Mouse (Mus musculus): ENCODE measurements around the gene 1700020N01Rik. TPM values are rescaled to one million over a fixed set of nuclear protein-coding genes. Genes with fewer than 3 reads are reported as not detected.

1700020N01Rik gene
- total RNA-seq, 2 experiments from 2014 or later: not detected

DNA sequence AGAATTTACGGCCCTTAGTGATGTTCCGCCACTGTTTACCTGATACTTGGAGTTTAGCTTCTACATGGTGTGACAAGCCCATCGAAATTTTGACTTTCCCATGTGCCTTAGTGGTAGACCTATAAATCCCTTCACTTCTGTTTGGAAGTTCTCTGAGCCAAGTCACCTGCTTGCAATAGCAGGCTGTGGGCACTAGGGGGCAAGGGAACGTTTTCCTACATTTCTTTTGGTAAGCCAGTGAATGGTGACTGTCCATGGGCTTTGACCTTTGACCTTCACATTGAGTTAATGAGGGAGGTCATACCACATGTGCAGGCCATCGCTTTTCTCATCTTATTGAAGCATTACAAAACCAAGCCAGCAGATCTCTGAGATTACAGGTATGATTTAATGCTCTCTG lies 8.0 kb downstream of the 1700020N01Rik start:
- peak; percentile 49 for DNase-seq
- intact Hi-C loops (cut with DNase I): loop anchor here (10.0 kb wide), 1 partner anchor 394 kb away; no protein-coding TSS in a partner anchor

DNA sequence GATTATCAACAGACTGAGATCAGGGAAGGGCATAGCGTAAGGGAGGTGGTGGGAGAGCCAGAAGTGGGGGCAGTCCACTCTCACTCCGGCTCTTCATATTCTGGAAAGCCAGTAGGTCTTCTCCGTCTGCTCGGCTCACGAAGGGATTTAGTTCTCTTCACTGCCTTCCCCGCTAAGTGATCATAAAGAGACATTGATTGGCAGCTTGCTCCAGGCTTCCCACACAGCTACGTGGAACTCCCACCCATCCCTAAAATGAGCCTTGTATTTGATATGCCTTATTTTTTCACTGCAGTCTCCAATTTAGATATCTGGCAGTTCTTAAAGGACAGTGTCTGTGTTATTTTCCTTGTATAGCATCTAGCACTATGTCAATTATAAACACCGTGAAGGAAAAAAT lies 11.5 kb downstream of the 1700020N01Rik start:
- DNase-seq: no peak
- intact Hi-C loops (cut with DNase I): loop anchor here (10.0 kb wide), 1 partner anchor 390 kb away; no protein-coding TSS in a partner anchor

DNA sequence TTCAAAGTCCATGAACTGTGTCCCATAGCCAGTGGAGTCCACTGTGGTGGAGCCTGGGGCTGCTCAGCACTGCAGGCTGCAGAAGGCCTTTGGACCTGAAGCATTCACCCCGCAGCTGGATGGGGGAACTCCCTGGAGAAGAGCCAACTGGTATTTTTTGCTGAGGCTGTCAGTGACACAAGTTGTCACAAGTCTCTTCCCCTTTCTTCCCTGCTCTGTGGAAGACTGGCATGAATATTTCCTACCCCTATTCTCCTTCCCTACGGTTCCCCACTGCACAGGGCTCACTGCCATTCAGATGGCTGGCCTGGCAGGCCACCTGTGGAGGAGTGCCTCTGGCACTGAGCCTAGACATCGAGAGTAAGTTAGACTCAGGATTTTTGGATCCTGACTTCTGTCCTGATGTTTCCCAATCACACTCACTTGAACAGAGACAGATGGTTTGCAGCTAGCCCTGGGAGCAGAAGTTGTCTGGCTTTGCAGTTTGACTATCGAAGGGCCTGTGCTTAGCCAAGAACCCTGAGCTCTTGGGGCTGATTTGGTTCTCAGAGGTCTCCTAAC lies 12.1 kb downstream of the 1700020N01Rik start:
- intact Hi-C loops (cut with DNase I): loop anchor here (10.0 kb wide), 1 partner anchor 390 kb away; no protein-coding TSS in a partner anchor

DNA sequence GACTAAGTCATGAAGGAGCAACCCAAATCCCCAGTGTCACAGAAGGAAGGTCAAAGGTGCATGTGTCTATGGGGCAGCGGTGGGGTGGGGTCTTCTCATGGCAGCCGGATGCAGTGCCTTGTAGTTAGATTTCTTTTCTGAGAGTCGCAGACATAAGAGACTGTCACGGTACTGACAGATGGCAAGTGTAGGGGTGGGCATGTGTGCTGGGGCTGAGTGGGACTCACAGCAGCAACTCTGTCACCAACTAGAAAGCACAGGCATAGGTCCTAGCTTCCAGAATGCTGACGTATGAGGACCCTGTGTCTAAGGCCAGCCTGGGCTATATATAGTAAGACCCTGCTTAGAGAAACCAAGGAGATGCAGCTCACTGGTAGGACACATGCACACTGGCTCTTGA lies 12.7 kb downstream of the 1700020N01Rik start:
- intact Hi-C loops (cut with DNase I): loop anchor here (10.0 kb wide), 1 partner anchor 389 kb away; no protein-coding TSS in a partner anchor
- DNase-seq: peak; percentile 32

More for the DNA sequence above, 12.1 kb downstream of the 1700020N01Rik start:
- peak; percentile 83 for DNase-seq

DNA sequence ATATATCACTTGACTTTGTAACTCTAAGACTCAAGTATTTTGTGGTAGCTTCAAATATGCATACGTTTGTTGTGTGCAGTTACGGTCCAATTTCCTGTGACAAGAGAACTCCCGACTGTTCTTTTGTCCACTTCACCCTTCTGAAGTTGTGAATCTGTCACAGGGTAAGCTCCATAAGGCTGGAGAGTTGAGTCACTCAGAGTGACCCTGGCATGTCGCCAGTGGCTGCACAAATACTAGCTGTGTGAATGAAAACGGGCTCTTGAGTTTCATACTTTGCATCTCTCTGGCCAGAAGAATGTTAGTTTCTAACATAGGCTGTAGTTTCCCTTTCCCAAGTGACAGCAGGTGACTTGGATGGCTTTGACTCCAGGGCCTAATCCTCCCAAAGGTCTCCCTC lies 14.0 kb downstream of the 1700020N01Rik start:
- intact Hi-C loops (cut with DNase I): loop anchor here (10.0 kb wide), 1 partner anchor 388 kb away; no protein-coding TSS in a partner anchor

DNA sequence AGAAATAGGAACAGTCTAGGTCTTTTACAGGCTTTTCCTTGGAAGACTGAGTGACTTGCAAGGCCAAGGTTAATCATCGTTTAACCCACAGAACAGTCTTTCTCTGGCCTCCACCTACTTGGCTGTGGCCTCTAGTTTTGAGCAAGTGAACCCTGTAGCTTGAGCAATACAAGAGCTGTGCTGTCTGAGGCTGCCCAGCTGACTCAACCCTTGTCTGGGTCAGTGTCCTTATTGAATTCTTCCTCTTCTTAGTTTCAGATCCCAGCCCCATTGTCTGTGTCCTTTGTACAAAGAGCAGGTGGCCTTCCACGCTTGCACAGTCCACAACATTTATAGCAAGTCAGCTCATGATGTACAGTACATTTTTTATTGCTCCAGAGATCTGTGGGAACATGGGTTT lies 16.6 kb downstream of the 1700020N01Rik start:
- intact Hi-C loops (cut with DNase I): loop anchor here (10.0 kb wide), 1 partner anchor 385 kb away; no protein-coding TSS in a partner anchor
- no peak for DNase-seq

More for the DNA sequence above, 14.0 kb downstream of the 1700020N01Rik start:
- peak; percentile 41 for DNase-seq

DNA sequence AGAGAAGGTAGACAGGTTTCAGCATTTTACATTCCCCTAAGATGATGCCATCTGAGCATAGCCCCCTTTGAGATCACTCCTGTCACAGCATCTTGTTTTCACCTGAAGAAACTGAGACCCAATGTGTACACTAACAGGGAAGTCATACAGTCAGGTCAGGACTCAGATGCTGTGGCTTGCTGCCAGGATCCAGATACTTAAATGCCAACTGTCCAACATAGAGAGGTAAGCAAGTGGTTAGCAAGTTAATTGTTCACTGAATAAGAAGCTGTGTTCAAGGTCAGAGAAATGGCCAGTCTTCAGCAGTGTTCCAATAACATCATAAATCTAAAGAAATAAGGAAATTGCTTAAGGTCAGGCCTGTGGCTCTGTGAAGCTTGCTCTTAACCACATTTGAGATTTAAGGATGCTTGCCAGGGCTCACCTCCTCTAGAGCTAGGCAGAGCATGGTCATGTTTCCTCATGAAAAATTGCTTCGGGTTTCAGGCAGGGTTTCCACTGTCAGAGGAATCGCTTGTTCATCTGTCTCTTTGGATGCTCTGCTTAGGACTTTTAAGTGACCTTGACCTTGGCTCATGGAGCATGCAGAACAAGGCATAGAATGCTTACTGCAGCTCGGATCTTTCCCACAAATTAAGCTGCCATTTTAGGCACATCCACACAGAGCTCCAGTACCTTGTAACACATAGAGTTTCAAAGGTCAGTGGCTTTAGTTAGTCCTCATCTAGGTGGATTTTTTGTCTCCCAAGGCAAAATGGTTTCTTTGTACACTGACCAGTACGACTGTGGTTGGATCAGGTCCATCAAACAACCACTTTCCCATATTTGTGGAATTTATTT lies 20.3 kb downstream of the 1700020N01Rik start:
- intact Hi-C loops (cut with DNase I): no loop called here
- no peak for DNase-seq

DNA sequence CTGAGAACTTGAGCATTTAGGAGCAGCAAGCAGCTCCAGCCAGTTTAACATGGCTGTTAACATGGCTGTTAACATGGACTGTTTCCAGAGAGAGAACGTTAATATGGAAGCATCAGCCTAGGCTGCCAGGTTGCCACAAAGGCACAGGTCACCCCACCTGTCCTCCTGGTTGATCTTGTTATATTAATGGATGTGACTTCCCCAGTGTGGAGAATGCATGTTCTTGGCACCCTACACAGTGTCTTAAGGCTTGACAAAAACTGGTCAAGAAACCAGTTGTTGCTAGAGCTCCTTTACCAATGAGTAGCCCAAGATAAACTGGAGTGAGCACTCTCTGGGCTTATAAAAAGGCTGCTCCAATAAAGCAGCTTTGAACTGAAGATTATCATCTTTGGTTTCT lies 21.6 kb downstream of the 1700020N01Rik start:
- intact Hi-C loops (cut with DNase I): no loop called here
- DNase-seq: no peak

DNA sequence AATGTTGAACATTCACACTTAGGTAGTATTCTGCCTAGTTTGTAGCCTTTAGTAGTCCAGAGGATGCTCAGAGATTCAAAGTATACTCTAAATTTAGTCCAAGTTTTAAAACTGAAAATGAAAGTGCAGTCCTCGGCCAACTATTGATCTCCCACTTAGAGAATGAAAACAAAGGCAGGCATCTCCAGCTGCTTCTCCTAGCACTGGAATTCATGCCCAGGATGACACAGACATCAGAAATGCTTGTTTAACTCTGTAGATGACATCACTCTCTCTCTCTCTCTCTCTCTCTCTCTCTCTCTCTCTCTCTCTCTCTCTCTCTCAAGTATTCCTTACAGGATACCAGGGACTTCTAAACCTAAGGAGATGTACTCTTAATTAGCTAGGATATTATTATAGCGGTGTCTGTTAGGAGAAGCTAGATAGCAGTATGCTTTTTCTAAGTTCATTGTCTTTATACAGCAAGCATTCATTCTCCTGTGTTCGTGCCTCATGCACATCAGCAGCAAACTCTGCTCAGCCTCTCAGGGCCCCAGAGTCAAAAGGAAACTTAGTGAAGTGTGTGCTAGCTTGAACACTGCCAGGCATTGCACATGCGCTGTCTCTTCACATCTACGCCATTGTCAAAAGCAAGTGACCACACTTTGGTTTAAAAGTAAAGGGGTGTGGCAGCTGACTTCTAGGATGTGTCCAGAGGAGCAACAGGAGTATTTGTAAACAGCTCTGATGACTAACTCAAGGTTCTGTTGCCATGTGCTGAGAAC lies 26.0 kb downstream of the 1700020N01Rik start:
- intact Hi-C loops (cut with DNase I): no loop called here
- no peak for DNase-seq

DNA sequence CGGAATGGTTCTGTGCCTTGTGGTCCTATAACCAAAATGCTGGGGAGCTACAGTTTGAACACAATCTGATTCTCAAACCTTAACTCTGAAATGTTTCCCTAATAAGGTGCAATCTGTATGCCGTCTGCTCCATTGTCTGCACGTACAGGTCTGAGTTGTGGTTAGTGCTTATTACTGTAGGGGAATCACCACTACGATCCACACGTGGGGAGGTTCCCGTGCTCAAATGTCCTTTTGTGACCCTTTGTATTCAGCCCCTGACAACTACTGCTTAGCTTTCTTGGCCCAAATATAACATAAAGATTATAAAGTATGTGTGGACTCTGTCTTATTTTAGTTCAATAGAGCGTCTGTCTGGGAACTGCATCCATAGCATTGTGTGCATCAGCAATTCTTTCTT lies 29.1 kb downstream of the 1700020N01Rik start:
- DNase-seq: no peak
- intact Hi-C loops (cut with DNase I): no loop called here

DNA sequence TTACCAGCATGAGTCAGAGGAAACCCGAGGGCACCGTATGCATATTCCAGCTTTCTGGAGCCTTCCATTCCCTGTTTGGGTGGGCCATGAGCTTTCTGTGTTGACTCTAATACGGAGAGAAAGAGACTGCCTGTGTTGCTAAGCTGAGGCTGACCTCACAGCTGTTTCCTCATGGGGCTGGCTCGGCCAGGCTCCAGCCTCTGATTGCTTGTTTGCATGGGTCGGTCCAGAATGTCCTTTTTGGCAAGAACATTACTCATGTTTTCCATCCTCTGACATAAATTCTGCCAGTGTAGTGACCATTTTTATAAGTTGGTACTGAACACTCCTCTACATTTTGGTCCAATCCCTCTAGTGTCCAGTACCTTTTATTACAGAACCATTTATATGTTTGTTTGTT lies 35.6 kb downstream of the 1700020N01Rik start:
- intact Hi-C loops (cut with DNase I): no loop called here
- peak; percentile 34 for DNase-seq

DNA sequence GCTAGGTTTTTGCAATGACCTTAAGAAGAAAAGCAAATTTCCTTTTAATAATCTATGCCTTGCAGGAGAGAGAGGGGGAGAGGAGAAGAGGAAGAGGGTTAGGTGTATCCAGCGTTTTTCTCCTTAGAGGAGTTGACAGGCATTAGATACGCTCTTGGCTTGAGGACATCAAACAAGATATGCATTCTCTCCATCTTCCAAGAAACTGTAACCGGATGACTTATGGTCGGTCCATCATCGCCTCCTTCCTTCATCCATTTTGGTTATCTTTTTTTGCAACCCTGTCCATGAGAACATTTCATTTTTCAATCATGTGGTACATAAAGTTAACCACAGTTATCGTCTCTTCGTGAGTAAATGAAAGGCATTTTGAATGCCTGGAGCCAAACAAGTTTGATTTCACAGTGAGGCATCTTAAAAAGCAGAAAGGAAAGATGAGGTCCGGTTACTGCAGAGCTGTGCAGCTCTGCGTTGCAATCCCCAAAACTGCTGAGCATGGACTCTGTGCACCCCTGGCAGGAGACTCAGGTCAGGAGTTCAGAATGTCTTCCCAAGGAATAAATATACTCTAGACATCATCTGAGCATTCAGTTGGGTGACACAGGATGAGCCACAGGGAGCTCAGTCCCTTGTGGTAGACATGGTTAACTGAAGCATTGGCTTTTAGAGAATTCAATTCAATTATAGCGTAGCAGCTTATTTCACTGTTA lies 36.2 kb downstream of the 1700020N01Rik start:
- intact Hi-C loops (cut with DNase I): no loop called here
- DNase-seq: no peak

DNA sequence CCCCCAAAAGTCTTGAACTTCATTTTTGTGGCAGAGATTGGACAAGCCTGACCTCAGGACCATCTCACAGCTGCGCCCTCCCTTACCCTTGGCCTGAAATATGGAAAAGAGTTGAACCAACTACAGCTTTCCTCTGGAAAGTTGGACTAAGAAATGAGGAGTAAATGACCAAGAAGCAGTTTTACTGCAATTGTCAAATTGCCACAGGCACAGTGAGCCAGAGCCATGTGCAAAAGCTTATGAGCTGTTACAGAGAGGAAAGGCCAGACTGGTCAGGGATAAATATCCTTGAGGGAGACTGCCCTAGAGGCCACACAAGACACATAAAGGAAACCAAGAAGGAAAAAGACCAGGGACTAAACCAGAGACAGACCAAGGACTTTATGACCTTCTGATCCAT lies 38.5 kb downstream of the 1700020N01Rik start:
- intact Hi-C loops (cut with DNase I): no loop called here
- DNase-seq: no peak

DNA sequence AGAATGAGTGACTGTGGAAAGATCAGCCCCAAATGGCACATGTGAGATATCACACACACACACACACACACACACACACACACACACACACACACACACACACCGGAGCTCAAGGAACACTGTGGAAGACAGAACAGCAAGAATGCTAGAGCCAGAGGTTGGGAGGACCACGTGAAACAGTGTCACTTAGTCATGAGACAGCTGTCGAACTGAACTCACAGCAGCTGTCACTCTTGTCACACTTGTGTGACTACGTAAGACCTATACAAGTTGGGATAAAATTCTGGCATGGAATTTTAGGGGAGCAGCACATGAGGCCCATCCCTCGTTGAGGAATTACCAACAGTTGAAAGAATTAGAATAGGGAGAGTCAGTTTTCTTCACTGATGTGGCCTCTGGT lies 39.7 kb downstream of the 1700020N01Rik start:
- intact Hi-C loops (cut with DNase I): no loop called here
- no peak for DNase-seq

DNA sequence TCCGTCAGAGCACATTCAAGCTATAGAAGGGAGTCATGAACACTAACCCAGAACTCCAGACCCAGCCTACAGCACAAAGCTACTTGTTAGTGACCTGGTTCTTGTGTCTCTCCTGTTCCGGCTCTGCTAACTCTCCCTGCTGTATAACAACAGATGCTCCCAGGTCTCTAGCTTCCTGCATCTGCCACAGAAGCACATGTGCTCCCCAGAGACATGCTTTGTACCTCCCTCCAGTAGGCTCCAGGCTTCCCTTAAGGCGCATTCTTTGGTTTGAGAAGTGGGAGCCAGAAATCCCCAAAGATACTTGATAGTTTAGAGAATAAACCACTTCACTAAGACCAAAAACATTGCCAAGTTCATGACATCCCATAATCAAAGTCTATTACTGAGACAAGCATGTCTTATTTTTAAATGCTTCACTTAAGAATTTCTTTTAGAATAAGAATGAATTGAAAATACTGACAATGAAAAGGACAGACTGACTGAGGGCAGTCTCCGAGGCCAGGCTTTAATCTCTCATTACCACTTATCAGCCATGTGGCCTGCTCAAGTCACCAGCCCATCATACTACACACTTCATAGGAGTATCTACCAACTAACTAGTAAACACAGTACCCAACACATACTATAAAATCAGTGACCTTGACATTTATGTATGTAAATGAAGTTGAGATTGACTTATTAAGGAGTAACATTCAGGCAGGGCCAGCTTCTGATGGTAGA lies 43.2 kb downstream of the 1700020N01Rik start:
- DNase-seq: no peak
- intact Hi-C loops (cut with DNase I): no loop called here

DNA sequence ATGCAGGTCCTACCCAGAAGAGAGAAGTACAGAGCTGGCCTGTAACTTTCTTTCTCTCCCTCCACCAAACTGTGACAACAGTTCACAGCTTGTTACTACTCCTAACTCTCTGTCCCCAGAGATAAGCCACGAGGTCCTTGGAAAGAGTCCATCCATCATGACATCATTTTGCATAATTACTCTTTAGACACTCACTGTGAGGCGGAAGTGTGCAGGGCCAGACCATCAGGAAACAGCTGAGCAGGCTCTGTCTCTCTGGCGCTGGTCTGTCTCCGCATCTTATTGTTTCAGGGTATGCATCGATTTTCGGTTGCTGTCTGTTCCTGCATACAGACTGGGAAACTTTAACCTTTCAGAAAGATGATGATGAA lies 43.8 kb downstream of the 1700020N01Rik start:
- DNase-seq: no peak
- intact Hi-C loops (cut with DNase I): no loop called here

DNA sequence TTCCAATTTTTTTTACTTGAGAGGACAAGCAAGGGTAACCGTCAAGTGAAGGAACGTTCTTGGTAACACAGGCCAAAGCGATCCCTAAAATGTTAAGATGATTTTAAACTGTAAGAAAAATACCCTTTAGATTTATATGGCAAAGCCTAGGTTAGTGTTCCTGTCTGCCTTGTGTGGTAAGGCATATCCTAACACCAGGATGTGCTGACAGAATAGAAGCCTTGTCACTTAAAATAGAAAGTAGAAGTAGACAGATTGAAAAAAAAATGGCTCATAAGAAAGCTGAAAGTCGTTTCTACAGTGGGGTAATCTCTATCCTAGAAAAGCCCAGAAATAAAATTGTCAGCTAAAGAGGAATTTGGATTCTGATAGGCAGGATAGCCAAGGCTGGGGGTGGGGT lies 58.4 kb downstream of the 1700020N01Rik start:
- intact Hi-C loops (cut with DNase I): no loop called here
- no peak for DNase-seq

DNA sequence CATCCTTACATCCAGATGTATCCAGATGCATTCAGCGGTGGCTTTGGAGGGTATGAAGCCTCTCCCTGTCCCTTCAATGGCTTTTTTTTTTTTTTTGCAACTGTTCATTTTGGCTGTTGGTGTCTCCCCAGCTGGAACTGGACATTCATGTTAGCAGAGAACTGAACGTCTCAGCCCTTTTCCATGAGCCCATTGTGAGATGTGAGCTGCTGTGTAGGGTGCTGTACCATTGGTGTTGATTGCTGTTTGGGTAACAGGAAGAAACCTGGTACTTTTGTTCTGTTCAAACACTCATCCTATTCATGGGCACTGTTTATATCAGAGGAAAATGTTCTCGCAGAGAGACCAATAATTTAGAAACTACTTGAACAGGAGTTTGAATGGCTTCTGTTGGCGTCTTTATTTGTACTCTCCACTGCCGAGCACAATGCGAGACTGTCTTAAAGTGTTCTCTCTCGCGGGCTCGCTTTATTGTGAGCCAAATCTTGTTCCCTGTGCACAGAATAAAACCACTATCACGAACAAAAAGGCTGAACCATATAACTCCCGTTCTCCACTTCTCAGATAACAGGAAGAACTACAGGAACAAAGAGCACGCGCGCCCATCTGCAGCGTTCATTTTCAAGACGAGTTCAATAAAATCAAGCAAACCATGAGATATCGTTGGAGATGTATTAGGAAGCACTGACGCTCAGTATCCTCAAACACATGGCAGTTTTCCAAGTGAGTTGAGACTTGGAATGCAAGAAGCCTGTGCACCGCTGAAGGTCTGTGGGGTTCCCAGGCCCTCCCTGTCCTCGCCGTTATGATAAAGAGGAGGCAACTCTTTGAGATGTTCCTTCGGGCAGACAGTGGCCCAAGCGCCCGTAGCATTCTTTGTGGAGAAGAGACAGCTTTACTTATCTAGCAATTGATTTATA lies 59.7 kb downstream of the 1700020N01Rik start:
- DNase-seq: no peak
- intact Hi-C loops (cut with DNase I): no loop called here

DNA sequence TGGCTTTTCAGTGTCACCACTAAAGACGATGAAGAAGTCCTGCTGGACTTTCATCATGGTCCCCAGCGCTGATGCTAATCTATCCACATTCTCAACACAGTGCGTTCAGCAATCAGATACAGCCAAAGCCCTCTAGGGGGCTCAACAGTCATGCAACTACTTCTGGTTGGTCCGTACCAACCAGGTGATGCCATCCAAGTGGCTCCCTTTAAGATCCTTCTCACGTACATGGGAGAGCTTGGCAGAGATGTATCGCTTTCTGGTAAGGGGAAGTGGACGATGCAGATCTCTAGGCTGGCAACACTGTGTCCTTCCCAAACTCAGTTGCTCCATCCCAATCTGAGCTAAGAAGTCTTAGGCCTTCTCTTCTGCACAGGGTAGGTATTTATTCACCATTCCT lies 60.5 kb downstream of the 1700020N01Rik start:
- no peak for DNase-seq
- intact Hi-C loops (cut with DNase I): no loop called here

Measured in left cerebral cortex, postnatal 4 days (tissue).